Comparison of ENCODE assay signal across 22 mouse cellular contexts in genomic region chr8:115410191-115410590, GRCm38 (mm10).
DNase-seq lines count a peak whose midpoint lies in the region; ATAC-seq and TF ChIP-seq lines count a peak whose summit lies in the region.
"Had no signal": no experiment of that assay in that cellular context is flagged by ENCODE, and none has a peak within 500 bp of the region (broad histone marks: within the 10 kb centered on the region; RNA-seq: fewer than 3 reads in every experiment).

No protein-coding gene starts in this region.

- ATAC-seq in liver, postnatal 0 days: no peak
- peak; percentile 19; the same call in 1 of the 2 replicates for ATAC-seq in megakaryocyte, adult 5-6 weeks (ENCODE audit: poor library complexity, severe bottlenecking)
- ATAC-seq: forebrain, embryonic 14.5 days; forebrain, postnatal 0 days; intestine, postnatal 0 days; Patski had no signal

- no peak overlapping the region for H3K4me3 ChIP-seq in liver, adult 2 months (ENCODE audit: insufficient read depth, low read depth, low read length)
- H3K4me3 ChIP-seq in liver, postnatal 0 days (ENCODE audit: low read depth, low read length): no peak overlapping the region
- H3K4me3 ChIP-seq: embryonic facial prominence, embryonic 12.5 days; embryonic facial prominence, embryonic 15.5 days; gastrocnemius, adult 2 months; hindbrain, embryonic 12.5 days; hindbrain, embryonic 15.5 days had no signal

- no peak for TF ChIP-seq CTCF in liver, adult 2 months (IDR thresholded peaks at IDR 0.05; ENCODE audit: low read depth, low read length)
- no peak for TF ChIP-seq CTCF in liver, postnatal 0 days (IDR thresholded peaks at IDR 0.05; ENCODE audit: low read depth)

- peaks cover 4% of the 10 kb centered on the region; the same call in 1 of the 2 replicates for H3K9me3 ChIP-seq in liver, postnatal 0 days (ENCODE audit: low read length)
- H3K9me3 ChIP-seq: embryonic facial prominence, embryonic 12.5 days; embryonic facial prominence, embryonic 15.5 days; hindbrain, embryonic 15.5 days had no signal

- H3K4me1 ChIP-seq in liver, adult 2 months (ENCODE audit: control insufficient read depth, insufficient read depth, low read length): no peaks in the 10 kb centered on the region
- no peaks in the 10 kb centered on the region; the same call in 1 of the 2 replicates for H3K4me1 ChIP-seq in liver, postnatal 0 days (ENCODE audit: insufficient read depth)
- H3K4me1 ChIP-seq: embryonic facial prominence, embryonic 12.5 days had no signal

- H3K36me3 ChIP-seq in liver, adult 2 months (ENCODE audit: control insufficient read depth, insufficient read depth, low read length): no peaks in the 10 kb centered on the region
- no peaks in the 10 kb centered on the region for H3K36me3 ChIP-seq in liver, postnatal 0 days (replicated peaks; ENCODE audit: insufficient read depth, low read length)
- H3K36me3 ChIP-seq: embryonic facial prominence, embryonic 12.5 days; embryonic facial prominence, embryonic 15.5 days; G1E; hindbrain, embryonic 12.5 days; hindbrain, embryonic 15.5 days had no signal

- H3K27ac ChIP-seq in liver, adult 2 months (replicated peaks; ENCODE audit: insufficient read depth, low read depth, low read length): no peak overlapping the region
- H3K27ac ChIP-seq in liver, postnatal 0 days (ENCODE audit: low read depth): no peak overlapping the region
- H3K27ac ChIP-seq: embryonic facial prominence, embryonic 12.5 days; embryonic facial prominence, embryonic 15.5 days; gastrocnemius, adult 2 months; hindbrain, embryonic 12.5 days; hindbrain, embryonic 15.5 days had no signal

- H3K9ac ChIP-seq in liver, adult 2 months (ENCODE audit: low read depth, low read length): no peak overlapping the region
- no peak overlapping the region for H3K9ac ChIP-seq in liver, postnatal 0 days (replicated peaks)
- H3K9ac ChIP-seq: embryonic facial prominence, embryonic 12.5 days; embryonic facial prominence, embryonic 15.5 days; forebrain, postnatal 0 days; hindbrain, embryonic 12.5 days; hindbrain, embryonic 15.5 days had no signal

- H3K4me2 ChIP-seq in liver, postnatal 0 days (ENCODE audit: low read depth, low read length): no peak overlapping the region
- H3K4me2 ChIP-seq: embryonic facial prominence, embryonic 12.5 days; embryonic facial prominence, embryonic 15.5 days; heart, embryonic 11.5 days; hindbrain, embryonic 12.5 days; hindbrain, embryonic 15.5 days had no signal

- no peaks in the 10 kb centered on the region for H3K79me2 ChIP-seq in liver, adult 2 months (ENCODE audit: control insufficient read depth, insufficient read depth, low read length)

- no peak for TF ChIP-seq EP300 in liver, postnatal 0 days (IDR thresholded peaks at IDR 0.05; ENCODE audit: low read depth)

- TF ChIP-seq POLR2A in liver, adult 2 months (IDR thresholded peaks at IDR 0.05; ENCODE audit: extremely low read depth, insufficient read depth, low read length): no peak

- DNase-seq in adrenal gland, adult 2 months: peak; percentile 20
- DNase-seq in adrenal gland, adult 18-20 months (ENCODE audit: low spot score in 2 of 2): no peak
- DNase-seq in liver, adult 2 months (ENCODE audit: extremely low read depth, low read depth, low spot score): peak; percentile 53
- DNase-seq in liver, postnatal 0 days: no peak
- no peak for DNase-seq in thymus, postnatal 25 days
- DNase-seq: cerebellum, adult 11 months; cerebellum, adult 2 months; cerebellum, adult 9-11 months; cerebellum, postnatal 25 days; forebrain, postnatal 0 days; gastrocnemius, adult 2 months; gastrocnemius, postnatal 14 days had no signal

- WGBS in liver, adult 2 months: 92% methylated on average over 3 of the region's 3 CpGs
- 85% methylated on average over 3 of the region's 3 CpGs for WGBS in liver, postnatal 0 days (ENCODE audit: insufficient replicate concordance)

- H3K27me3 ChIP-seq in liver, adult 2 months (ENCODE audit: control insufficient read depth, insufficient read depth, low read length): no peaks in the 10 kb centered on the region
- no peaks in the 10 kb centered on the region for H3K27me3 ChIP-seq in liver, postnatal 0 days (ENCODE audit: insufficient read depth, low read length)
- H3K27me3 ChIP-seq: embryonic facial prominence, embryonic 12.5 days; embryonic facial prominence, embryonic 15.5 days; hindbrain, embryonic 12.5 days; hindbrain, embryonic 15.5 days; Patski had no signal

Comparison
In these comparisons a context has a peak if more than half of its experiments do, and no peak if none do; other contexts are left out.
1. DNase-seq: peak in adrenal gland, adult 2 months (single experiment) and liver, adult 2 months (single experiment); none in adrenal gland, adult 18-20 months (0 of 2), liver, postnatal 0 days (single experiment) and thymus, postnatal 25 days (single experiment).